Mouse (Mus musculus) kidney, postnatal 0 days (tissue): Measurements from ENCODE around the gene Psmd14. TPM values are rescaled to one million over a fixed set of nuclear protein-coding genes. Genes with fewer than 3 reads are reported as not detected.

ENCODE experiments used
- ATAC-seq: fragments of 200-750 bp; cut with Nextera tagmentation; replicated peaks from 2 replicates; pipeline ENCODE4 v1.8.0; 2017; ENCODE audit warnings: low read depth, moderate number of reproducible peaks, moderate TSS enrichment, moderate library complexity; ENCODE audit not compliant: low FRiP score
- DNase-seq: peaks from one replicate; pipeline ENCODE4 v3.0.0-alpha.2; 2016; ENCODE audit warnings: low spot score
- H3K27ac ChIP-seq: fragments of 300-500 bp; sonication (generic); 2 replicates; pipeline ENCODE4 v1.5.1; 2014; ENCODE audit warnings: mild to moderate bottlenecking
- H3K27me3 ChIP-seq: fragments of 300-500 bp; sonication (generic); 2 replicates; pipeline ENCODE4 v1.6.1; 2014; ENCODE audit warnings: low read length, mixed read lengths; ENCODE audit not compliant: insufficient read depth
- H3K36me3 ChIP-seq: fragments of 300-500 bp; sonication (generic); 2 replicates; pipeline ENCODE4 v1.6.1; 2014; ENCODE audit warnings: low read length, mixed read lengths; ENCODE audit not compliant: insufficient read depth
- H3K4me1 ChIP-seq: fragments of 300-500 bp; sonication (generic); replicated peaks from 2 replicates; pipeline ENCODE4 v1.6.1; 2014; ENCODE audit warnings: antibody characterized with exemption, low read length, mixed read lengths; ENCODE audit not compliant: insufficient read depth
- H3K4me2 ChIP-seq: fragments of 300-500 bp; sonication (generic); 2 replicates; pipeline ENCODE4 v1.6.1; 2014; ENCODE audit warnings: mild to moderate bottlenecking, low read length, moderate library complexity, mixed read lengths
- H3K4me3 ChIP-seq: fragments of 300-500 bp; sonication (generic); replicated peaks from 2 replicates; pipeline ENCODE4 v1.5.1; 2014; ENCODE audit warnings: low read depth, low read length
- H3K9ac ChIP-seq: fragments of 300-500 bp; sonication (generic); 2 replicates; pipeline ENCODE4 v1.6.1; 2014; ENCODE audit warnings: low read depth, low read length
- H3K9me3 ChIP-seq: fragments of 300-500 bp; sonication (generic); replicated peaks from 2 replicates; pipeline ENCODE4 v1.6.1; 2016; ENCODE audit warnings: low read length, inconsistent platforms, mixed read lengths
- CTCF ChIP-seq: IDR thresholded peaks from 2 replicates; pipeline ENCODE4 v1.5.1; 2016; ENCODE audit warnings: antibody characterized with exemption, low read depth, mild to moderate bottlenecking, moderate library complexity
- WGBS: fragments of 180-500 bp; shearing (Covaris S2); extraction: QIAGEN DNeasy Blood & Tissue Kit; methylation state at CpG from one replicate; pipeline ENCODE4 v1.1.7; 2014; 5-methylcytosine and 5-hydroxymethylcytosine counted together
- polyA plus RNA-seq: library from polyadenylated mRNA; unstranded; fragments of >200 nt; fragmentation: Nextera tagmentation; extraction: Ambion mirVana; gene quantifications from 2 replicates; pipeline ENCODE4 v1.2.1, GENCODE M21; 2015

Psmd14 gene
- polyA plus RNA-seq, 1 experiment from 2014 or later, result 165 TPM

- H3K9ac ChIP-seq, result no peak overlapping the region
- H3K4me2 ChIP-seq, result no peak overlapping the region
- H3K4me1 ChIP-seq, result no peaks in the 10 kb centered on the region
- H3K27ac ChIP-seq, result no peak overlapping the region
- no peak for TF ChIP-seq CTCF
- DNase-seq (no peak), ATAC-seq (no peak)
- no peaks in the 10 kb centered on the region for H3K36me3 ChIP-seq
- no peaks in the 10 kb centered on the region for H3K27me3 ChIP-seq
- no peaks in the 10 kb centered on the region for H3K9me3 ChIP-seq
- H3K4me3 ChIP-seq, result no peak overlapping the region
- 77% methylated on average over 11 of the region's 11 CpGs for WGBS
These were observed 21.4 kb downstream of the Psmd14 start for GRCm38 (mm10) chr2:61732802-61733486.

GRCm38 (mm10) chr2:61734175-61734574, 22.7 kb downstream of the Psmd14 start:
- Histone ChIP-seq H3K4me2 (no peak overlapping the region), H3K4me1 (no peaks in the 10 kb centered on the region), H3K4me3 (no peak overlapping the region), H3K36me3 (no peaks in the 10 kb centered on the region), H3K9me3 (no peaks in the 10 kb centered on the region), H3K27ac (no peak overlapping the region), H3K27me3 (no peaks in the 10 kb centered on the region), H3K9ac (no peak overlapping the region)
- TF ChIP-seq CTCF, result no peak
- 79% methylated on average over 1 of the region's 1 CpGs for WGBS
- ATAC-seq, result no peak
- no peak for DNase-seq

DNA sequence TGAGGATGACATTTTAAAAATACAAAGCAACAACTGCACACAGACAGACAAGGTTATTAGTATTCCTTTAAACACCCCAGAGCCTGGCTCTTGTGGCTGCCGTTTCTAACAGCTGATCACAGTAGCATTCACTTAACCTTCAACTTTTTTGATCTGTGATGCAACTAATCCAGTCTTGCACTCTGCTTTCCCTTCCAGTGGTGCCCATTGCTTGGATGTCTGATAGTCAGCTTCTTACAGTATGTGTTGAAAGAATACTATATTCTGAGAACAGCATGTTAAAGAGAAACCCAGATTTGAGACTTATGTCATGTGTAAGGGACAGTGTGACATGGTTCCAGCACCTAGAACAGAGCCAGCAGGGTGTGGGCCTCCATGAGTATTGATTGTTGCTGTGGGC, 34.6 kb downstream of the Psmd14 start:
- no peak overlapping the region for H3K27ac ChIP-seq
- H3K9ac ChIP-seq, result no peak overlapping the region
- DNase-seq (no peak), ATAC-seq (no peak)
- H3K27me3 ChIP-seq, result no peaks in the 10 kb centered on the region
- TF ChIP-seq CTCF, result no peak
- no peaks in the 10 kb centered on the region for H3K9me3 ChIP-seq
- 37% methylated on average over 1 of the region's 1 CpGs for whole genome bisulfite sequencing
- no peak overlapping the region for H3K4me3 ChIP-seq
- no peak overlapping the region for H3K4me2 ChIP-seq
- no peaks in the 10 kb centered on the region for H3K4me1 ChIP-seq
- no peaks in the 10 kb centered on the region for H3K36me3 ChIP-seq

GRCm38 (mm10) chr2:61746580-61746979, 35.1 kb downstream of the Psmd14 start:
- H3K4me2 ChIP-seq, result no peak overlapping the region
- no peaks in the 10 kb centered on the region for H3K27me3 ChIP-seq
- H3K4me3 ChIP-seq, result no peak overlapping the region
- WGBS, result 70% methylated on average over 2 of the region's 2 CpGs
- H3K9me3 ChIP-seq, result no peaks in the 10 kb centered on the region
- no peak overlapping the region for H3K9ac ChIP-seq
- no peak overlapping the region for H3K27ac ChIP-seq
- no peaks in the 10 kb centered on the region for H3K4me1 ChIP-seq
- no peak for ATAC-seq
- no peak for TF ChIP-seq CTCF
- DNase-seq, result no peak
- H3K36me3 ChIP-seq, result no peaks in the 10 kb centered on the region

DNA sequence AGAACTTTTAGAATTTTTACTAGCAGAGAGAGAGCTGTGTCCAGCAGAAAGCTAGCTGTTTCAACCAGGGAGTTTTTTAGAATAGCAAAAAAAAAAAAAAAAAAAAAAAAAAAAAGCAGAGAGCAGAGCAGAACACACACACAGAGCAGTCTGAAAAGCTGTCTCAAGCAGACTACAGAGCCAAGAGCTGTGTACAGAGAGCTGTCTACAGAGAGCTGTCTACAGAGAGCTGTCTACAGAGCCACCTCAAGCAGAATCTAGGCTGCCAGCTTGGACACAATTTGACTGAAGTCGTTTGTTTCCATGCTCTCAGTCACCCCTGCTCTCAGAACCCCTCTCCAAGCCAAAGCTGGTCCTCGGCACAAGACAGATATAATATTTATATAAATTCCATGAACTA, 35.9 kb downstream of the Psmd14 start:
- H3K9me3 ChIP-seq, result no peaks in the 10 kb centered on the region
- H3K4me3 ChIP-seq, result no peak overlapping the region
- H3K9ac ChIP-seq, result no peak overlapping the region
- H3K4me2 ChIP-seq, result no peak overlapping the region
- H3K27ac ChIP-seq, result no peak overlapping the region
- DNase-seq, result no peak
- no peaks in the 10 kb centered on the region for H3K36me3 ChIP-seq
- no peak for TF ChIP-seq CTCF
- H3K4me1 ChIP-seq, result no peaks in the 10 kb centered on the region
- ATAC-seq, result no peak
- no peaks in the 10 kb centered on the region for H3K27me3 ChIP-seq
- 58% methylated on average over 2 of the region's 2 CpGs for WGBS

DNA sequence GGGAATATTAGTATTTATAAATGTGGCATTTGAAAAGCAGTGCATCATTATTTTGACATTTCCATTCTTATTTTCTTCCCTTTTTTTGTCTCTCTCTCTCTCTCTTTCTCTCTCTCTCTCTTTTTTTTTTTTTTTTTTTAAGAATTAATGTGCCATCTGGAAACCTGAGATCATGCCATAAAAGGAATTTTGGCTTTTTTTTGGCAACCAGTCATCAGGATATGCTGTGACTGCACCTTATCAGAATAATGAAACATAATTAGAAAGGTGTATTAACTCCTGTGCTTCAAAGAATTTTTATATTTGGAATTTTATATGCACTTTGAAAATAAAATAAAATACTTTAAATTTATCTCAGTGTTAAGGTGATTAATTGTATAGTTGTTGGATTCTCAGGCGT, 39.2 kb downstream of the Psmd14 start:
- no peaks in the 10 kb centered on the region for H3K36me3 ChIP-seq
- TF ChIP-seq CTCF, result no peak
- no peak overlapping the region for H3K27ac ChIP-seq
- no peak for DNase-seq
- H3K9ac ChIP-seq, result no peak overlapping the region
- H3K4me2 ChIP-seq, result no peak overlapping the region
- 76% methylated on average over 1 of the region's 1 CpGs for WGBS
- no peaks in the 10 kb centered on the region for H3K4me1 ChIP-seq
- H3K4me3 ChIP-seq, result no peak overlapping the region
- no peak for ATAC-seq
- H3K27me3 ChIP-seq, result no peaks in the 10 kb centered on the region
- H3K9me3 ChIP-seq, result no peaks in the 10 kb centered on the region

GRCm38 (mm10) chr2:61751286-61751685, 39.8 kb downstream of the Psmd14 start:
- 54% methylated on average over 2 of the region's 2 CpGs for WGBS
- Histone ChIP-seq H3K4me2 (no peak overlapping the region), H3K27ac (no peak overlapping the region), H3K9ac (no peak overlapping the region), H3K4me1 (no peaks in the 10 kb centered on the region), H3K9me3 (no peaks in the 10 kb centered on the region), H3K4me3 (no peak overlapping the region), H3K36me3 (no peaks in the 10 kb centered on the region), H3K27me3 (no peaks in the 10 kb centered on the region)
- no peak for ATAC-seq
- TF ChIP-seq CTCF, result no peak
- DNase-seq, result no peak
